Mouse (Mus musculus): ENCODE results near the gene Snx1. TPM values are rescaled to one million over a fixed set of nuclear protein-coding genes. Genes with fewer than 3 reads are reported as not detected.

Gene Snx1
- total RNA-seq, 2 experiments from 2014 or later = 39.3 to 40.4 TPM

DNA sequence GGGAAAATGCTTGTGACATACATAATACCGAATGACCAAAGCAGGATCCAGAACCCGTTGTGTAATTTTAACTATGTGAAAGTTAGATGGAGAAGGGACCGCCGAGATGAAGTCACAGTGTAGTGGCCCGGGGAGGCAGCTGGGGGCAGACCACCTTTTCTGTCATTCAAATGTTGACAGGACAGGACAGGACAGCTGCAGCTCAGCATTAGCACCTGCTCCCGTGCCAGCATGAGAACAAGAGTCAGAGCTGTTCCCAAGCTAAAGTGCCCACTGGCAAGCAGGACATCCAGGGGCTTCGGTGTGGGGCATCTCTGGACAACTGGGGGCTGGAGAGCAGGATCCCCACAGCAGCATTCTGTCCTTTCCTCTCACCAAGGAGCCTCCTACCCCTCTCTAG is 39.3 kb downstream of the Snx1 start:
- no peak for DNase-seq

DNA sequence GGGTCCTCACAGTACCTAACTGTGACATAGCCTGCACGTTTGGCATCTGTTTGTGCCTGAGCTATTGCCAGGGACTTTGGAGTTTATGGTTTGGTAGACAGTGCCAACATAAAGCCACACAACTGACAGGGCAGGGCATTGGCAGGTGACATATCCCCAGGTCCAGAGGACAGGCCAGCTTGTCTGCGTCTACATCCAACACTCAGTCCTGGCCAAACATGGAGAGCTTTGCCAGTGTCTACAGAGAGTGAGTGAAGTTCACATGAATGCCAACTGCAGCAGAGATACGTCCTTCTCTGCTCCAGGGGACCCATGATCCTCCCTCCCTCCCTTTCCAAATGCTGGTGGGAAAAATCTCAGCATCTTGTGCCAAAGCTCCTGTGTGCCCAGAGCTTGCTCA is 42.2 kb downstream of the Snx1 start:
- DNase-seq = no peak

DNA sequence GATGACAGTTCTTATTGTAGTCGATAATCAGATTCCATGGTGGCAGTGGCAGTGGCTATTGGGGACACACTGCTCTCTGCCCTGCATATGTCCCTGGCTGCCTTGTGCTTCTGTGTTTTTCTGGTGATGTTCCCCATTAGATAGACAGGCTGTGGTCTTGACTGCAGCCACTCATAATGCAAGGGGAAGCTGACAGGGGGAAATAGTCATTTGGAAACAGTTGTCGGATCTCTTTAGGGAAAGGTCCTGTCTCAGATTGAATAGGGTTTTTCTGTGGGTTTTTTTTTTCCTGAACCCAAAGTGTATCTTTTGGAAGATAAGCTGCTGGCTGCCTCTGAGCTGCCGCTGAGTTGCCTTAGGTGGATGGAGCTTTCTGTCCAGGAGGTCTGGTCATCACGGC is 44.4 kb downstream of the Snx1 start:
- DNase-seq = no peak

DNA sequence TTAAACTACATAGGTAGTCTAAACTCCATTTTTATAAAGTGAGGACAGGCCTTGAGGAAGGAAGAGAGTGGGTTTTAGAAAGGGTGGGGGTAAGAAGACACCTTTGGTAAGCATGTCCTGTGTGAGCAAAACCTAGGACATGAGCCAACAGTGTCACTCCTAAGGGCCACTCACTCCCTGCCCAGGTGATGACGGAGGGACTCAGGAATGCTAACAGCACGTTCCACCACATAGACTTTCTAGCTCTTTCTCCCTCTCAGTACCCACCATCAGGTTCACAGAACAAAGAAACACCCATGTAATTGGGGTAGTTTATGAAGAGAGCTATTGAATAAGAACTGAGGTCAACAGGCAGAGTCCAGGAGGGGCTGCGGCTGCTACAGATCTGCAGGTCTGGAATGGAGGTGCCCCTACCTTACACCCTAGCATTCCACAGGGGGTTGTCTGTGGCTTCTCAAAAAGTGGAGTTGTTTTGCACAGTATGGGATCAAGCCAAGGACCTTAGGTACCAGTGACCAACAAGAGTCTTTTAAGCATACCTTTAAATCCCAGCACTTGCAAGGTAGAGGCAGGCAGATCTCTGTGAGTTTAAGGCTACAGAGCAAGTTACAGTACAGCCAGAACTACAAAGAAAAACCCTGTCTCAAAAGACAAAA is 45.5 kb downstream of the Snx1 start:
- DNase-seq = no peak

DNA sequence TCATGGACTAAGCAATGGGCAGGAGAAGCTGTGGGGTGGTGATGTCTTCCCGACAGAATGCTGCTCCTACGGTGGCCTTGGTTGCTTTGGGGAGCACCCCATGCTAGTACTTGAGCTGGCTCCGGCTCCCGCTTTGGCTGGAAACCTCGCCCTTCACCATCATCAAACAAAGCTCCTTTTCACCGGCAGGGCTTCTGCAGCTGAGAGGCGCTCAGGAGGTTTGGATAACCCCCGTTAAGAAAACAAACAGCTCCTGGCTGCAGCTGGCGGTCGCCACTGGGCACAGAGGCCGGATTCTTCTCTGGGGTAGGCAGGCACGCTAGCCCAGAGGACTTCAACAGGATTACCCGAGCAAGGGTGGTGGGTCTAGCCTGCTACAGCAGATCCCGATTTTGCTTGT is 47.9 kb downstream of the Snx1 start:
- DNase-seq = no peak

DNA sequence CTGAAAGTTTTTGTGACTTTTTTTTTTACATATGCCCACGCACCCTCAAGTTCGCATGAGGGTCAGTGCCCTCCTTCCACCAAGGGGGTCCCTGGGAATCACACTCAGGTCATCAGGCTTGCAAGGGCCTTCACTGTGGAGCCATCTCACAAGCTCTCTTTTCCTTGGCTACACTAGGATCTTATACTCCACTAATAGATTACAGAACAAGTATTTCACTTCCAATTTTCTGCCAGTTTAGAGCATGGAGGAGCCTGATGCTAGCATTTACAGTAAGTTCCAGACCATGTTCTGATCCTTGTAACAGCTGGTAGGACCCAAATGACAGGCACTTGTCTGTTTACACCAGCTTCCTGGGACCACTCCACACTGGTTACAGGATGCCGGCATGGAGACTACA is 48.3 kb downstream of the Snx1 start:
- no peak for DNase-seq

DNA sequence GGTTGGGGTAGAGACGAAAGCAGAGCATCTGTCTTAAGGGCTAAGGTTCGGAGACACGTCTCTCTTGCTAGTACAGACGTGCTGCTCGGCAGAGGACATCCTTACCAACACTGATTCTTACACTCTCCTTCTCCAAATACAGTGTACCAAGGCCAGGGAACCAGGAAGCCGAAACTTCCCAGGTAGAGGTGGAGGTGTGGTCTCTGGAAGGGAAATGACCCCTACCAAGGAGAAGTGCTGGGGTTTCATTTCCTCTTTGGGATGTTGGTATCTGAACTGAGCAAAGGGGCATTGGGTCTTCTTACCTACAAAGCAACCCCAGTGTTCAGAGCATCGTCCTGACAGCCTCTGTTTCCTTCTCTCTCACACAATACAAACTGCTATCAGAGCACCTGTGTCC is 53.6 kb downstream of the Snx1 start:
- DNase-seq = no peak

DNA sequence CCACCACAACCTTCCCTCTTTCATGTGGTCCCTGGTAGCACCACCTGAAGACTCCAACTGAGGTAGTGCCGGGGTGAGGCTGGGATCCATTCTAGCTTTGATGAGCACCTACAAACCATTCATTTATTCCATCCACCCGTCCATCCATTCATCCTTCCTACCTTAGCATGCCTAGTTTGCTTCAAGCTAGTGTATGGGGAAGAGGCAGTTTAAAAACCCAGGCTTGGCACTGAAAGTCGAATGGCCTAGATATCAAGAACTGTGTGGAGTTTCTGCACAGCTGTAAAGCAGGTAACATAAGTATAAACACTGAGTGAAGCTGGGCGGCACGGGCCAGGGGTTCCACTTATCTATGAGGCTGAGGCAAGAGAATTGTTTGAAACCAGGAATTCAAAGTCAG is 56.2 kb downstream of the Snx1 start:
- no peak for DNase-seq

DNA sequence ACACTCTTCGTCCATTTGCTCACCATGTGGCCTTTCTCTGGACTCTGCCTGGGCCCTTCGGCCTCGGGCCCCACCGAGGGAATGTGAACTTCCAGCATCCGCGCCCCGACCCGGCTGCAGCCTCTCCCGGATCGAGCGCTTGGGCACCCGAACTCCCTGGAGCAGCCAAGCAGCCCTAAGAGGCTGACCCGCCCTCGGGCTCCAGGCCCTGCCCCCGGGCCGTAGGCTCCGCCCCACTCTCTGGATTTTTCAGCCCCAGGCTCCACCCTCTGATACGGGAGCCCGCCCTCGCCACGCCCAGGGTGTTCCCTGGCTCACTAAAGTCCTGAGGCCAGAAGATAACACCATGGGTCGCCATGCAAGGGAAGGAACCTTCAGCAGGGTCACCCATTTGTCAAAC is 56.8 kb downstream of the Snx1 start, which contains the start of gene Snx22:
Gene Snx22, minus strand, starts transcription at position 137 of the 400 bp plus-strand sequence.
- DNase-seq = peak; percentile 84

DNA sequence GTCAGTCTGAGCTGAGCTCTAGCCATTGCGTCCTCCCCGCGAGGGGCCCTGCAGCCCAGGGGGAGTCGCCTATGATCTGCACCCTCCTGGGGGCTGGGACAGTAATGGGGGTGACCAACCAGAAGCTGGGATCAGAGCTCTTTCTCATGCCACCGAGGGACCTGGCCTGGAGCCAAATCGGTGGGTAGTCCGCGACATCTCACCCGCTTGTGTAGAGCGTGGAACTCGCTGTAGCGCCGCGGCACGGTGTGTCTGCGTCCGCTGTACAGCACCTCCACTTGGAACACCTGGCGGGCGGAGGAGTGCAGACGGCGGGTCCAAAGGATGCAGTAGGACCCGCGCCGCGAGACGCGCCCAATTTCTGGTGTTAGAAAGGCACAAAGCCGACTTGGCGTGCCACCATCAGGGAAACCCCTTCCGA is 57.4 kb downstream of the Snx1 start:
- DNase-seq = peak; percentile 33

DNA sequence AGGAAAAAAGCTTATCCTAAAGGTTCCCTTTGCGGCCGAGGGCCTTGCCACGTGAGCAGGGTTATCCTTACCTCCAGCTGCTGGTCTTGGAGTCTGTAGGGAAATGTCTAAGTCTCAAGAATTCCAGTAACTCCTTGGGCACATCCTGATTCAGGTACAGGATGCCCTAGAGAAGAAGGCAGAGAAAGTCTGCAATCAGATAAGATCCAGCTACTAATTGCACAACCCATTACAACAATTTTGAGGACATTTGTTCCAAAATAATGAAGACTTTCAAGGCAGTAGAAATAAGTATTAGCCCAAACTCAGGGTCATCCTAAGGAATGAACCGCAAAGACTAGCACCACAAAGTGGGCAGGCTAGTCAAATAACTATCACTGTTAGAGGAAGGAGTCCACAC is 58.3 kb downstream of the Snx1 start:
- no peak for DNase-seq

DNA sequence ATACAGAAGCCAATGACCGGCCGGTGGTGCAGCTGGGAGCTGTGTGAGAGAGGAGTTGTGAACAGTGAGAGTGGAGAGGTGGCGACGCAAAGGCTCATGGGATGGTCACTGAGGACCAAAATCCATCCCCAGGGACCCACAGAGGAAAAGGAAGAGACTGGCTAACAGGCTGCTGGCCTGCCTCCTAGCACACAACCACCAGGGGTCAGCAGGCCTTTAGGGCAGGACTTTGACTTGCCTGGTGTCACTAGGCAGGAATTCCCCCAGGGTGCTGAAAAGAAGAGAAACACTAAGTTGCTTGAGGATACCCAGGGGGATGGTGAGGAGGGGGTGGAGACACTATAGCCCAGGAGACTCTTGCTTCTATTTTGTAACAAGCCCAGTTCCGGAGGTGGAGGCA is 58.8 kb downstream of the Snx1 start:
- peak; percentile 67 for DNase-seq

DNA sequence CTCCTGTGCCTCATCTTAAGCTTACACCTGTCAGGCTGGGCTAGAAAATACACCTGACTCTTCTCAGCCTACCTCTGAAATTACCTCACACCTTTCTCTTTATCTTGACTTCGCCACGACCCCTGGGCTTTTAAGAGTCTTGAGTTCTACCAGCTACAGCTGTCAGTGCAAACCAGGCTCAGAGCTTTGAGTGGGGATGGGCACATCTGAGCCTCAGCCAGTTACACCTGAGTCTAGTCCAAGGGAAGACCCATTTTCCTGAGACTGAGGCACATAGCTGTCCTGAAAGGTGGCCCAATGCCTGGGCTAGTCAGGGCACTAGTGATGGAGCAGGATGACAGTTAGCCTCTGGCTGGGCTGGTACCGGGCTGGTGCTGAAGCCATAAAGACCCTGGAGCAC is 59.6 kb downstream of the Snx1 start:
- DNase-seq = no peak

DNA sequence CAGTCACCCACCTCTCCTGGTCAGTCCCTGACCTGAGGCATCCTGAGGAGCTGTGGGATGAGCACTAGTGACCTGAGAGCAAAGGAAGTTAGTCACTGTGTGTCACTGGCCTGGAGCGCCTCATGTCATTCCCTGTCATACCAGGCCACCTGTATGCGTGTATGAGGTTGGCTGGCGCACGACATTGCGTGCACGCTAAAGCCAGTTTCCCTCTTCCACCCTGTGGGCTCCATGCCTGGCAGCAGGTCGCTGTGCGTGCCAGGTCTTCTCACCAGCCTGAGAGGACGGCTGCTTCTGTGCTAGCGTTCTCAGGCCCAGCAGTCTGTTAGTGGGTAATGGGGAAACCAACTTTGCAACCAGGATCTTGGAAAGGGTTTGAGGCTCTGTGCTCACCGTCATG is 62.1 kb downstream of the Snx1 start:
- no peak for DNase-seq

DNA sequence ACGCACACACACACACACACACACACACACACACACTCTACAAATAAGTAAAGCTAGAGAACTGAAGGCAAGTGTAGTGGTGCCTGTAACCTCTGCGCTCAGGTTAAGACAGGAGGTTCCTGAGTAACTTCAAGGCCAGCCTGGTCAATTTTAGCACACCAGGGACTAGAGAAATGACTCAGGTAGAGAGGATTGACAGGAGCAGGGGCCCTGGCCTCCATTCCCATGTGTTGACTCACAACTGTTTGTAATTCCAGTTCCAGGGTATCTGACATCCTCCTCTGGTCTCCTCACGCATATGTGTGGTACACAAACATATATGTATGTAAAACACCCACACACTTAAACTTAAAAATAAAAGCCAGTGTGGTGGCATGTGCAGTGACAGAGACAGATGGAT is 62.9 kb downstream of the Snx1 start:
- no peak for DNase-seq

DNA sequence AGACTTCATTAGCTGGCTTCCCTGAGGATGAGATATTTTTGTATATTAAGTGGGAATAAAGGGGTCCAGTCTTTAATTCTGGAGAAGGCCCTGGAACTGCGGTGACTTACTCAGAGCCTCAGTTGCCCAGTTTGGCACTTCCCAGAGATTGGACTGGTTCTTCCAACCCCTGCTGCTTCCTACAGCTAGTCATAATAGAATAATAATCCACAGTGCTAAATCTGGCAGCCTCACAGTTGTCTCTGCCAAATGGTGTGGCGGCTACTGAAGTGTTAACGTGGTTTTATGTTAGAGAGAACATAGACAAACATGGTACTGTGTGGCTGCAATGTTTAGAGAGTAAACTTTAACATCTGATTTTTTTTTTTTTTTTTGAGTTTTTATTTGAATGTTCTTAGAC is 64.7 kb downstream of the Snx1 start:
- DNase-seq = no peak

DNA sequence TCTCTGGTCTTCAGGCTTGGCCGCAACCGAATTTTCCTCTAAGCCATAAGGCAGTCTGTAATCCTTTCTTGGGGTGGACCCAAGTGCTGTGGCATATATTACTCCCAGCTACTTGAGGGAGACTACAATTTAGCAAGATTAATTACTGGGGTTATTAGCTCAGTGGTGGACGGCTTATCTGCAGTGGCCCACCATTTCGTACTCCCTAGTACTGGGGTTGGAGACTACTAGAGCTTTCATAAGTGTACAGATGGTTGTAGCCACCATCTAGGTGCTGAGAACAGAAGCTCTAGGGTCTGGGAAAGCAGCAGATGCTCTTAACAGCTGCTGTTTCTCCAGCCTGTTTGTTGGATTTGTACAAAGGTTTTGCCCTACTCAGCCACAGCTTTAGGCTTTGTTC is 65.4 kb downstream of the Snx1 start:
- no peak for DNase-seq

DNA sequence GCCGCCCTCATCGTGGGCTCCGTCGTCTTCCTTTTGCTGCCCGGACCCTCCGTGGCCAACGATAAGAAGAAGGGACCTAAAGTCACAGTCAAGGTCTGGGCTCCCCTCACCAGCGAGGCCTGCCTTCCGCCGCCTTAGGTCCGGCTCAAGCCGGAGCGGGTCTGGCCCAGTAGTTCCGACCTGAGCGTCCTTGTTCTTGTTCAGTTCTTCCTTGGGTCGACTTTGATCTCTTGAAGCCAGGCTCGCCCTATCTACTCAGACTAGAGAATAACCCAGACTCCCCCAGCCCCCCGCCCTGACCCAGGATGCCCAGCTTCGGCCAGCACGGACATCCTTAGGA is 66.1 kb downstream of the Snx1 start:
- no peak for DNase-seq

DNA sequence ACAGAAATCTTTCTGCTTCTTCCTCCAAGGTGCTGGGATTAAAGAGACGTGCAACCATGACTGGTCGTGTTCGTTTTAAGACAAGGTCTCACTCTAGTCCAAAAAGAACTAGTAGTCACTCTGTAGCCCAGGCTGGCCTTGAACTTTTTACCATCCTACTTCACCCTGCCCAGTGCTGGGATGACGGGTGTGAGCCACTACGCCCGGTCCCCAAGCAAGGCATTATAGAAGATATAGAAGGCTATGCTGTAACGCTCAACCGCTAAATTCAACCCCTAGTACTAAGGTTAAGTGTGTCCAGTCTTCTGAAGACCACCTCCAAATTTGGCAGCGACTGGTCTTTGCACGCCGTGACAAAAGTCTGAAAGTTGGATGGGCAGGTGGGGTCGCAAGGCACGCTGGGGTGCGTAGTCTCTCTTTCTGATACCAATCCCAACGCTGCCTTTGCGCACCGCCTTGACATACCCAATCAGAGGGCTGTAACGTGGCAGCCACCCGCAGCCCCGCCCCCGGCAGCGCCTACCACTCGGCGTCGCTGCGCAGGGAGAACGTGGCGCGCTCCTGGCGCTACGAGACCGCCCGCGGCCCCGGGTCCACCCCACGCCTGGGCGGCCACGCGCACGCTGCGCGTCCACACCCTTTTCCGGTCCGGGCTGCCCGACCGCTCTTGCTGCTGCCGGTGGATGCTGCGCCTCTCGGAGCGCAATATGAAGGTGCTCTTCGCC is 66.6 kb downstream of the Snx1 start, which contains the start of gene Ppib:
Gene Ppib, plus strand, starts transcription at position 640 of the 725 bp plus-strand sequence.
- peak; percentile 98 for DNase-seq

DNA sequence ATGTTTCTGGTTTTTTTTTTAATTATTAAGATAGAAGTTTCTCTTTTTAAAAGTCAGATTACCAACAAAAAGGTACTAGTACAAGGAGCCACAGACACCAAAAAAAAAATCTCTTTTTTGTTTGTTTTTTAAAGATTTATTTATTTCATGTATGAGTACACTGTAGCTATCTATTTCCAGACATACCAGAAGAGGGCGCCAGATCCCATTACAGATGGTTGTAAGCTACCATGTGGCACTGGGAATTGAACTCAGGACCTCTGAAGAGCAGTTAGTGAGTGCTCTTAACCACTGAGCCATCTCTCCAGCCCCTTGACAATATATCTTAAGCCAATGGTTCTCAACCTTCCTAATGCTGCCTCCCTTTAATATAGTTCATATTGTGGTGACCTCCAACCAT is 72.8 kb downstream of the Snx1 start:
- no peak for DNase-seq

DNA sequence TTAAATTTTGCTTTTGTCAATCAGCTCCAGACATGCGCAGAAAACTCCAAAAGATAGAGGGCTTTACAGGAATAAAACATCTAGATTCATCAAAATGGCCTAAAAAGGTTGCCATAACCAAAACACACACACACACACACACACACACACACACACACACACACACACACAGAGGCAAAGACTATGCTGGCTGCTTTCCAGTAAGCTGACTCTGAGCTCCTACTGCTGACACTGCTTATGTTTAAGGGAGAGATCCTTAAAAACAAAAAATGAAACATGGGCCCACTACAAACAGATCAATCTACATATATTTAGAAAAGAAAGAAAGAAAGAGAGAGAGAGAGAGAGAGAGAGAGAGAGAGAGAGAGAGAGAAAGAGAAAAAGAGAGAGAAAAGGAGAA is 73.7 kb downstream of the Snx1 start:
- no peak for DNase-seq

DNA sequence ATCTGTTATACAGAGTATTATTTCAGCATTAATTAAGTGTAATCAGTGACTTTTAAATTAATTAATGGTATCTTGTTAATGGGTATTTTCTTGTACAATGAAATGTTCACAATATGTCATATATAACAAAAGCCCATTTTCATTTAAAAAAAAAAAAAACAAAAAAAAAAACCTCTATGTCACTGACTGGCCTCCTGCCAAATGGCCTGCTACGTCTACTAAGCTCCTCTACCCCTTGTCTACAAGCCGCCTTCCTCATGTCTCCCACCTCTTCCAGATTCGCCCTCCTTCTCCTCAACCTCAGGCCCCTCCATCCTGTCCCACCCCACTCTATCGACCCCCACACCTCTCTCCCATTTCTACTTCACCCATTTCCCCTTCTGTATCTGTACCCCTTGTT is 74.9 kb downstream of the Snx1 start:
- DNase-seq = no peak

DNA sequence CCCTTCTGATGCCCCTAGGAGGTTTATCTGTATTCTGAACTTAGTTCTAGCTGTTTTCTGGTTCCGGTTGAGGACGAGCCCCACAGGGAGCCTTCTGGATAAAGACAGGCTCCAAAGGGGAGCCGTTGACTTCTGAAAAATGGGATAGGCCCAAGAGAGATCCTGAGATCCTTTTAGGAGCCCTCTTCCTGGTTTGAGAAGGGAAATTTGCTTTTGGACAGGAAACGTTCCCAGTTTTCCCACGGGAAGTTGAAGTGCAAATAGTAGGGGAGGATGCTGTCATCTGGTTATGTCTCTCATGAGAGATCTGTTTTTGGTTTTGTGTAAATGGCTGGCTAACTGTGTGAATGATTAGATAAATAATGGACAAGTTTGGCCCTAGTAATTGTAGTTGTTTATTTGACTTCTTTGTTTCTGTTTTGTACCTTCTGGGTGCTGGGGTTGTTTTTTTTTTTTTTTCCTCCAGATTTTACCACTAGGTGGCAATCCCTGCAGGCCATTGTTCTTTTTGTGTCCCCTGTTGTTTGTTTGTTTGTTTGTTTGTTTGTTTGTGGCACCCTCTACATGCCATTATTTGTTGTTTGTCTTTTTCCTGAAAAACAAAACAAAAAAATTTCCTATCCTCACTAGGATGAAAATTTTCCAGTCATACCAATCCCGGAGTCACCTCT is 76.3 kb downstream of the Snx1 start:
- no peak for DNase-seq

DNA sequence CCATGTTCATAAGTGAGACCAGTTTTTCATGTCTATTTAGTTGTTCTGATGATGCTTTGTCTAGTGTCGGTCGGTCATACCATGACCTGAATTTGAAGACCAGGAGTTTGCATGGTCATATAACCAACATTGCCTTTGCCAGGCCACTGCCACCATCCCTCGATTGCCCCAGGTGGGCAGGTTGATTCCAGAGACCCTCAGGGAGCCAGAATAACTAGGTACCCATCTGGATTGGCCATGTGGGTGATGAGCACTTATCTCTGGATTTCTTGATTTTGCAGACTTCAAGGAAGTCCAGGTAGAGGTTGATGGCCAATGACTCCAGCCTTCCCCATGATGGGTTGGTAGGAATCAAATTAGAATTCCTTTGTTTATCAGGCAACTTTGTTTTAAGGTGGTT is 83.1 kb downstream of the Snx1 start:
- DNase-seq = no peak
